Mouse (Mus musculus): Measurements from ENCODE around the gene Gpc6. TPM values are rescaled to one million over a fixed set of nuclear protein-coding genes. Genes with fewer than 3 reads are reported as not detected.
"Not testable (repeated sequence)": the region's sequence is repeated elsewhere in the genome, so short reads cannot be mapped to it uniquely, and the experiment has no call there.

The Gpc6 gene
- polyA plus RNA-seq, 1 experiment from 2014 or later: 28.6 TPM

GRCm38 (mm10) chr14:117446675-117447231 is 521.6 kb downstream of the Gpc6 start:
- H3K4me1 ChIP-seq, H3K4me2 ChIP-seq, H3K4me3 ChIP-seq, H3K36me3 ChIP-seq, H3K27ac ChIP-seq, H3K9me3 ChIP-seq, H3K27me3 ChIP-seq, H3K9ac ChIP-seq: not testable (repeated sequence)
- 86% methylated on average over 2 of the region's 2 CpGs for WGBS
- peak; percentile 31 for ATAC-seq (ENCODE audit: borderline replicate concordance, extremely low read depth, low FRiP score, low TSS enrichment)

- Histone ChIP-seq H3K27me3 (no peaks in the 10 kb centered on the region), H3K27ac (no peak overlapping the region), H3K4me1 (no peaks in the 10 kb centered on the region), H3K36me3 (no peaks in the 10 kb centered on the region), H3K9me3 (no peaks in the 10 kb centered on the region), H3K4me2 (no peak overlapping the region), H3K9ac (no peak overlapping the region), H3K4me3 (no peak overlapping the region)
- no peak; the same call in 1 of the 2 replicates for ATAC-seq (ENCODE audit: borderline replicate concordance, extremely low read depth, low FRiP score, low TSS enrichment)
- 49% methylated on average over 3 of the region's 3 CpGs for WGBS
These were observed 526.4 kb downstream of the Gpc6 start for GRCm38 (mm10) chr14:117451391-117451991.

- no peaks in the 10 kb centered on the region for H3K36me3 ChIP-seq
- no peak overlapping the region for H3K9ac ChIP-seq
- H3K27ac ChIP-seq: no peak overlapping the region
- no peak overlapping the region for H3K4me2 ChIP-seq
- no peaks in the 10 kb centered on the region for H3K27me3 ChIP-seq
- no peaks in the 10 kb centered on the region for H3K9me3 ChIP-seq
- no peak for ATAC-seq (ENCODE audit: borderline replicate concordance, extremely low read depth, low FRiP score, low TSS enrichment)
- no peak overlapping the region for H3K4me3 ChIP-seq
- no peaks in the 10 kb centered on the region for H3K4me1 ChIP-seq
- 73% methylated on average over 7 of the region's 7 CpGs for WGBS
These were observed 527.0 kb downstream of the Gpc6 start for GRCm38 (mm10) chr14:117452150-117452549.

- Histone ChIP-seq H3K36me3 (no peaks in the 10 kb centered on the region), H3K4me1 (no peaks in the 10 kb centered on the region), H3K9me3 (no peaks in the 10 kb centered on the region), H3K27me3 (no peaks in the 10 kb centered on the region), H3K9ac (no peak overlapping the region), H3K4me3 (no peak overlapping the region), H3K4me2 (no peak overlapping the region), H3K27ac (no peak overlapping the region)
- ATAC-seq (ENCODE audit: borderline replicate concordance, extremely low read depth, low FRiP score, low TSS enrichment): no peak
- 50% methylated on average over 2 of the region's 2 CpGs for WGBS
These were observed 548.3 kb downstream of the Gpc6 start for GRCm38 (mm10) chr14:117473378-117473777.

- H3K4me1 ChIP-seq: 0 out of 2 replicates have a peak, but pooled peaks cover 2% of the 10 kb centered on the region
- H3K4me2 ChIP-seq: no peak overlapping the region
- H3K4me3 ChIP-seq: no peak overlapping the region
- H3K36me3 ChIP-seq: no peaks in the 10 kb centered on the region
- H3K27ac ChIP-seq: no peak overlapping the region
- no peak overlapping the region for H3K9ac ChIP-seq
- no peak for ATAC-seq (ENCODE audit: borderline replicate concordance, extremely low read depth, low FRiP score, low TSS enrichment)
- H3K27me3 ChIP-seq: no peaks in the 10 kb centered on the region
- no peaks in the 10 kb centered on the region for H3K9me3 ChIP-seq
- 29% methylated on average over 3 of the region's 3 CpGs for WGBS
These were observed 553.8 kb downstream of the Gpc6 start for GRCm38 (mm10) chr14:117478879-117479278.

GRCm38 (mm10) chr14:117487161-117487754 is 562.1 kb downstream of the Gpc6 start:
- 46% methylated on average over 4 of the region's 4 CpGs for WGBS
- no peaks in the 10 kb centered on the region for H3K36me3 ChIP-seq

GRCm38 (mm10) chr14:117490469-117490868 is 565.4 kb downstream of the Gpc6 start:
- Histone ChIP-seq H3K36me3 (no peaks in the 10 kb centered on the region), H3K27me3 (no peaks in the 10 kb centered on the region), H3K9me3 (no peaks in the 10 kb centered on the region), H3K9ac (no peak overlapping the region), H3K4me1 (peaks cover 5% of the 10 kb centered on the region; the same call in 1 of the 2 replicates), H3K27ac (no peak overlapping the region), H3K4me2 (no peak overlapping the region), H3K4me3 (no peak overlapping the region)
- no peak for ATAC-seq (ENCODE audit: borderline replicate concordance, extremely low read depth, low FRiP score, low TSS enrichment)
- 69% methylated on average over 5 of the region's 5 CpGs for WGBS

More at GRCm38 (mm10) chr14:117487161-117487754, 562.1 kb downstream of the Gpc6 start:
- Histone ChIP-seq H3K9ac (no peak overlapping the region), H3K4me3 (no peak overlapping the region), H3K4me1 (no peaks in the 10 kb centered on the region), H3K4me2 (no peak overlapping the region), H3K27ac (no peak overlapping the region), H3K9me3 (no peaks in the 10 kb centered on the region), H3K27me3 (no peaks in the 10 kb centered on the region)
- ATAC-seq (ENCODE audit: borderline replicate concordance, extremely low read depth, low FRiP score, low TSS enrichment): no peak

GRCm38 (mm10) chr14:117495118-117495517 is 570.0 kb downstream of the Gpc6 start:
- WGBS: 56% methylated on average over 3 of the region's 3 CpGs
- H3K9me3 ChIP-seq: no peaks in the 10 kb centered on the region
- H3K36me3 ChIP-seq: no peaks in the 10 kb centered on the region
- H3K4me3 ChIP-seq: no peak overlapping the region
- H3K27ac ChIP-seq: no peak overlapping the region
- no peak for ATAC-seq (ENCODE audit: borderline replicate concordance, extremely low read depth, low FRiP score, low TSS enrichment)
- no peaks in the 10 kb centered on the region for H3K27me3 ChIP-seq
- H3K4me1 ChIP-seq: peaks cover 11% of the 10 kb centered on the region; the same call in 1 of the 2 replicates
- no peak overlapping the region for H3K4me2 ChIP-seq
- H3K9ac ChIP-seq: no peak overlapping the region

- no peaks in the 10 kb centered on the region for H3K9me3 ChIP-seq
- ATAC-seq (ENCODE audit: borderline replicate concordance, extremely low read depth, low FRiP score, low TSS enrichment): no peak
- peaks cover 11% of the 10 kb centered on the region; the same call in 1 of the 2 replicates for H3K4me1 ChIP-seq
- no peak overlapping the region for H3K27ac ChIP-seq
- H3K9ac ChIP-seq: no peak overlapping the region
- no peak overlapping the region for H3K4me2 ChIP-seq
- 77% methylated on average over 6 of the region's 6 CpGs for WGBS
- H3K4me3 ChIP-seq: no peak overlapping the region
- no peaks in the 10 kb centered on the region for H3K27me3 ChIP-seq
- no peaks in the 10 kb centered on the region for H3K36me3 ChIP-seq
These were observed 573.7 kb downstream of the Gpc6 start for GRCm38 (mm10) chr14:117498785-117499184.

GRCm38 (mm10) chr14:117499354-117499753 is 574.2 kb downstream of the Gpc6 start:
- ATAC-seq (ENCODE audit: borderline replicate concordance, extremely low read depth, low FRiP score, low TSS enrichment): no peak
- H3K36me3 ChIP-seq: no peaks in the 10 kb centered on the region
- 48% methylated on average over 4 of the region's 4 CpGs for WGBS

GRCm38 (mm10) chr14:117514829-117515228 is 589.7 kb downstream of the Gpc6 start:
- Histone ChIP-seq H3K27ac (no peak overlapping the region), H3K4me1 (no peaks in the 10 kb centered on the region), H3K9me3 (no peaks in the 10 kb centered on the region), H3K4me2 (no peak overlapping the region), H3K36me3 (no peaks in the 10 kb centered on the region), H3K9ac (no peak overlapping the region), H3K27me3 (no peaks in the 10 kb centered on the region), H3K4me3 (no peak overlapping the region)
- WGBS: 45% methylated on average over 2 of the region's 2 CpGs
- ATAC-seq (ENCODE audit: borderline replicate concordance, extremely low read depth, low FRiP score, low TSS enrichment): no peak

More at GRCm38 (mm10) chr14:117499354-117499753, 574.2 kb downstream of the Gpc6 start:
- H3K4me3 ChIP-seq: no peak overlapping the region
- peaks cover 11% of the 10 kb centered on the region; the same call in 1 of the 2 replicates for H3K4me1 ChIP-seq
- H3K4me2 ChIP-seq: no peak overlapping the region
- no peak overlapping the region for H3K27ac ChIP-seq
- H3K27me3 ChIP-seq: no peaks in the 10 kb centered on the region
- no peaks in the 10 kb centered on the region for H3K9me3 ChIP-seq
- no peak overlapping the region for H3K9ac ChIP-seq

- Histone ChIP-seq H3K4me2 (no peak overlapping the region), H3K27me3 (no peaks in the 10 kb centered on the region), H3K9me3 (no peaks in the 10 kb centered on the region), H3K27ac (no peak overlapping the region), H3K4me3 (no peak overlapping the region), H3K4me1 (no peaks in the 10 kb centered on the region), H3K36me3 (no peaks in the 10 kb centered on the region), H3K9ac (no peak overlapping the region)
- WGBS: 43% methylated on average over 8 of the region's 8 CpGs
- no peak for ATAC-seq (ENCODE audit: borderline replicate concordance, extremely low read depth, low FRiP score, low TSS enrichment)
These were observed 594.5 kb downstream of the Gpc6 start for GRCm38 (mm10) chr14:117519574-117519973.

Data from lung, embryonic 15.5 days (tissue).